Mouse (Mus musculus) heart, embryonic 14.5 days (tissue): ENCODE measurements around the gene Shb. TPM values are rescaled to one million over a fixed set of nuclear protein-coding genes. Genes with fewer than 3 reads are reported as not detected.
"Not testable (repeated sequence)": the region's sequence is repeated elsewhere in the genome, so short reads cannot be mapped to it uniquely, and the experiment has no call there.

ENCODE experiments used
- ATAC-seq: fragments of 200-750 bp; cut with Nextera tagmentation; 2 replicates; pipeline ENCODE4 v1.8.0; 2017; ENCODE audit warnings: low read depth, moderate TSS enrichment; ENCODE audit not compliant: insufficient number of reproducible peaks, insufficient read depth, low FRiP score
- H3K27ac ChIP-seq, 2 experiments: fragments of 200-500 bp in 1 of 2; fragments of 300-500 bp in 1 of 2; sonication (generic) in 1 of 2; replicated peaks in 1 of 2; 2 replicates each; pipeline ENCODE4 v1.5.1; 2012 to 2014; ENCODE audit warnings: low read depth in 2 of 2, low read length in 2 of 2, control low read depth in 1 of 2, mild to moderate bottlenecking in 1 of 2, mixed read lengths in 1 of 2; ENCODE audit not compliant: control insufficient read depth in 1 of 2, insufficient read depth in 1 of 2
- H3K27me3 ChIP-seq: fragments of 300-500 bp; sonication (generic); 2 replicates; pipeline ENCODE4 v1.6.1; 2014; ENCODE audit warnings: mild to moderate bottlenecking, low read length, control low read depth; ENCODE audit not compliant: control insufficient read depth, insufficient read depth
- H3K36me3 ChIP-seq: fragments of 300-500 bp; sonication (generic); 2 replicates; pipeline ENCODE4 v1.6.1; 2014; ENCODE audit warnings: mild to moderate bottlenecking, control low read depth, low read length, mixed read lengths; ENCODE audit not compliant: control insufficient read depth, insufficient read depth
- H3K4me1 ChIP-seq, 2 experiments: fragments of 200-500 bp in 1 of 2; fragments of 300-500 bp in 1 of 2; sonication (generic) in 1 of 2; 2 replicates each; pipeline ENCODE4 v1.6.1; 2012 to 2014; ENCODE audit warnings: low read length in 2 of 2, control low read depth in 1 of 2, mixed read lengths in 1 of 2; ENCODE audit not compliant: control insufficient read depth in 2 of 2, insufficient read depth in 2 of 2
- H3K4me2 ChIP-seq: fragments of 300-500 bp; sonication (generic); 2 replicates; pipeline ENCODE4 v1.6.1; 2014; ENCODE audit warnings: mild to moderate bottlenecking, low read length
- H3K4me3 ChIP-seq, 2 experiments: fragments of 200-500 bp in 1 of 2; fragments of 300-500 bp in 1 of 2; sonication (generic) in 1 of 2; 2 replicates each; pipeline ENCODE4 v1.5.1; 2012 to 2014; ENCODE audit warnings: low read length in 2 of 2, mild to moderate bottlenecking in 2 of 2, control low read depth in 1 of 2, low read depth in 1 of 2, moderate library complexity in 1 of 2; ENCODE audit not compliant: control insufficient read depth in 1 of 2, insufficient read depth in 1 of 2
- H3K9ac ChIP-seq: fragments of 300-500 bp; sonication (generic); 2 replicates; pipeline ENCODE4 v1.6.1; 2014; ENCODE audit warnings: mild to moderate bottlenecking, low read length
- H3K9me3 ChIP-seq: fragments of 300-500 bp; sonication (generic); 2 replicates; pipeline ENCODE4 v1.6.1; 2016; ENCODE audit warnings: low read length, control low read depth; ENCODE audit not compliant: control insufficient read depth
- WGBS: fragments of 180-500 bp; shearing (Covaris S2); extraction: QIAGEN DNeasy Blood & Tissue Kit; methylation state at CpG from one replicate; pipeline ENCODE4 v1.1.7; 2014; 5-methylcytosine and 5-hydroxymethylcytosine counted together
- polyA plus RNA-seq: library from polyadenylated mRNA; unstranded; fragments of >200 nt; fragmentation: Nextera tagmentation; extraction: Ambion mirVana; gene quantifications from 2 replicates; pipeline ENCODE4 v1.2.1, GENCODE M21; 2014

Shb gene
- polyA plus RNA-seq, 1 experiment from 2014 or later, result 19.0 TPM

DNA sequence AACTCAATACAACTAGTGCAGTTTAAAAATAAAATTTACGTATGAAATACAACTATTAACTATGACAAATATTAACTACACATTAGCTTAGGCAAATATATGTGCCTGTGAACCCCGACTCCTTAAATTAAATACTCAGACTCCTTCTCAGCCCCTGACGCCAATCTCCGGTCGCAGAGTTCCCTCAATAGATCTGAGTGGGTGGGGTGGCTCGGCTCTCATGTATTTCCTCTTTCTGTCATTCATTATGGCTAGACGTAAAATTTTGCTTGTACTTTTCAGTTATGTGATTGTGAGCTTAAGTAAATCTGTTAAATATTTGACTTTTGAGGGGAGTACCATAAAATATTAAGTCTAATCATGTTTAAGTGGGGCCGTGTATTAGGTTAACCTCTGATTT, 139.3 kb downstream of the Shb start:
- ATAC-seq, result no peak
- no peak overlapping the region for H3K4me2 ChIP-seq
- no peaks in the 10 kb centered on the region for H3K27me3 ChIP-seq
- WGBS, result 79% methylated on average over 8 of the region's 8 CpGs
- H3K36me3 ChIP-seq, result peaks cover 17% of the 10 kb centered on the region
- no peak overlapping the region for H3K27ac ChIP-seq
- no peaks in the 10 kb centered on the region for H3K9me3 ChIP-seq
- H3K9ac ChIP-seq, result no peak overlapping the region
- peaks cover 3 to 5% of the 10 kb centered on the region in 2 experiments; a peak in 1 of 4 replicates for H3K4me1 ChIP-seq
- no peak overlapping the region for H3K4me3 ChIP-seq

DNA sequence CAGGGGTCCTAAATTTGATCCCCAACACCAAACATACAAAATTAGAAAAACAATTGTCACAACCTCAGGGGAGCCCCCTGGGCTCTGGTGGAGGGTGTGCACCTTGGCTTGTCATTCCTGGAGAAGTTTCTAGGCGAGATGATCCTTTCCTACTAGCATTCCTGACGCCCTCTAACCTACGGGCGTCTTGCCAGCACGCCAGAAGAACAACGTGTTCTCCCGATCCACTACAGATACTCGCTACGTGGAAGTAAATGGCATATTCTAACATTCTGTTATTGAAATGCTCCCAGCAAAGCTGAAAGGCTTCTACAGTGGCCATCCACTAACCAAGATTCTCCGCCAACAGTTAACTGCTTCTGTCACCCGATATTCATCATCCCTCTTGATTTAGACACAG, 139.7 kb downstream of the Shb start:
- WGBS, result 52% methylated on average over 11 of the region's 11 CpGs
- no peak overlapping the region for H3K4me2 ChIP-seq
- H3K9ac ChIP-seq, result no peak overlapping the region
- no peaks in the 10 kb centered on the region for H3K9me3 ChIP-seq
- no peak overlapping the region for H3K27ac ChIP-seq
- peaks cover 13% of the 10 kb centered on the region for H3K36me3 ChIP-seq
- H3K4me3 ChIP-seq, result no peak overlapping the region
- no peaks in the 10 kb centered on the region for H3K27me3 ChIP-seq
- H3K4me1 ChIP-seq, result peaks cover 3 to 5% of the 10 kb centered on the region in 2 experiments; a peak in 1 of 4 replicates
- ATAC-seq, result no peak

DNA sequence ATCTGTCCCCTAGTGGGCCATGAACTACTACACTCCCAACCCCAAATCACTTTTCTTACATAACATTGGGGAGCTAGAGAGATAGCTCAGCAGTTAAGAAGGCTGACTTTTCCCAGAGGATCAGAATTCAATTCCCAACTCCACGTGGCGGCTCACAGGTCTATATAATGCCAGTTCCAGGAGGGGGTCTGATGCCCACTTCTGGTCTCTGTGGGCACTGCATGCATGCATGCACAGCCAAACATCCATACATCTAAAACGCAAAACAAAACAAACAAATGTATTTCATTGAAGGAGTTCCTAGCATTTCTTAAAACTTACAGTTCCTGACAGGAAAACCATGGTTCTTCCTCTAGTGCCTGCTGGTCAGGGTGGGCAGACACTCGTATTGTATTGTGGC, 140.2 kb downstream of the Shb start:
- Histone ChIP-seq H3K9ac (no peak overlapping the region), H3K27me3 (no peaks in the 10 kb centered on the region), H3K4me2 (no peak overlapping the region), H3K36me3 (peaks cover 8% of the 10 kb centered on the region), H3K9me3 (no peaks in the 10 kb centered on the region), H3K27ac (no peak overlapping the region), H3K4me1 (peaks cover 3 to 5% of the 10 kb centered on the region in 2 experiments; a peak in 1 of 4 replicates), H3K4me3 (no peak overlapping the region)
- 65% methylated on average over 4 of the region's 4 CpGs for WGBS
- ATAC-seq, result no peak

DNA sequence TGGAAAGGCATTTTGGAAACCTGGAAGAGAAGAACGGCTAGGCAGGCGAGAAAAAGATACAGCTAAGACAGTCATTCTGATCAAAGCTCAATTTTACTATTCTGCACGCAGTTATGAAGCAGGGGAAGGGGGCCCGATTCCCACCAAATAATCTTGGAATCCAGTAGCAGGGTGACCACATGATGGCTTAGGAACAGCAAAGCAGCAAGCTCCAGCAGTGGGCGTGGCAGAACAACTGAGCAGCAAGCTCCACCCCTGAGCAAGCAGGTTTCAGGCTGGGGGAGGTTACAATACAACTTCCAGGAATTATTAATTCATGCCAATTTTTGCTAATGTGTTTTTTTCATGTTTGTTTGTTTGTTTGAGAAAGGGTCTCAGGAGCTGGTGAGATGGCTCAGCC, 145.0 kb downstream of the Shb start:
- not testable (repeated sequence) for H3K27ac ChIP-seq, H3K27me3 ChIP-seq, H3K4me1 ChIP-seq, H3K4me2 ChIP-seq, ATAC-seq, H3K4me3 ChIP-seq, H3K36me3 ChIP-seq, H3K9ac ChIP-seq, H3K9me3 ChIP-seq
- 87% methylated on average over 5 of the region's 5 CpGs for WGBS

DNA sequence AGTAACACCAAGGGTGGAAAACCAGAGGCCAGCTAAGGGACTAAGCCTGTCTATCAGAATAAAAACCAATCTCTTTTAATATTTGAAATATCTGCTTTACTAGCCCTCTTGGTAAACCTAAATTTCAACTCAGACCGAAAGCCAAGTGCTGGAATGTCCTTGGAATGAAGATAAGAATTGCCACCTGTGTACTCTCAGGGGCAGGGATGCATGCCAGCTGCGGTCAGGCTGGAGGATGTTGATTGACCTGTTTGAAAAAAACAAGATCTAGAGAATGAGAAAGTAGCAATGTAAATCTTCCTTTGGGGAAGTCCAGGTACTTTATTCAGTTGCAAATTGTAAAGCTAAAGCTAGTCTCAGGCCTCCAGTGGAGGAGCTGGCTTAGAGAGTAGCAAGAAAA, 150.1 kb downstream of the Shb start:
- not testable (repeated sequence) for H3K27ac ChIP-seq, H3K4me1 ChIP-seq, ATAC-seq, H3K4me3 ChIP-seq, H3K27me3 ChIP-seq, H3K9ac ChIP-seq, H3K4me2 ChIP-seq, H3K9me3 ChIP-seq
- H3K36me3 ChIP-seq, result peaks cover 11% of the 10 kb centered on the region
- WGBS, result 34% methylated on average over 2 of the region's 2 CpGs

DNA sequence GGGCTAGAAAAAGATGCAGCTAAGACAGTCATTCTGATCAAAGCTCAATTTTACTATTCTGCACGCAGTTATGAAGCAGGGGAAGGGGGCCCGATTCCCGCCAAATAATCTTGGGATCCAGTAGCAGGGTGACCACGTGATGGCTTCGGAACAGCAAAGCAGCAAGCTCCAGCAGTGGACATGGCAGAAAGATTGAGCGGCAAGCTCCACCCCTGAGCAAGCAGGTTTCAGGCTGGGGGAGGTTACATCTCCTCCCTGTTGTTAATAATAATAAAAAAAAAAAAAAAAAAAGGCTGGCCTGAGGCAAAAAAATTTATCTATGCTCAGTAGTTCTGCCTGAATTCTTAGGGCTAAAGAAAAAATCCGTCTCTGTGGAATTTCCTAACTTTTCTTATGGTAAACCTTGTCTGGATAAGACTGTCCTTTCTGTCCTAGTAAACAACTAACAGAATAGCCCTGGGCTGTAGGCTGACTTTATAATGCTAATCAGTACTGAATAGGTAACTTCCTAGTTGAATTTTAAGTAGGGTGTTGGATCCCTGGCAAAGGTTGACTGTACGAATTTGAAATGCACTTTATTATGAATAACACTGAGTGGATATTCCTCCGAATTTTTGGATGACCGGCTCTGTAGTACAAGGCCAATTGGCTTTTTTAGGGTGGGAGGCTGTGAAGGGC, 151.2 kb downstream of the Shb start:
- not testable (repeated sequence) for H3K4me1 ChIP-seq

DNA sequence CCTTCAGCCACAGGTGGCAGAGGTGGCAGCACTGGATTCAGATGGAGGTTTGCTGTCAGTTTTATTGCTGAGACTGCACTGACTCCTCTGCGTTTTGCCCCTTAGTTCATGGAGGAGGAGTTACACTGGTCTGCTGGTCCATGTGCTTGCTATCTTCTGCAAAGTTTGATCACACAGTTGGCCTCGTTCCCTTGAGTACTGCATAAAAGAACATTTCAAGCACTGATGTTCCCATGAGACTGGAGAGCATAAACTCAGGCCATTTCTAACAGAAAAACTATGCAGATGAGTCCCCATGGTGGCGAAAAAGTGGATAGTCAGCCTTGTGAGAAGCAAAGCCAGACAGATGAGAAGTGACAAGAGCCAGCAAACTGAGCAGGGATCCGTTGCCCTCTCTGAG, 155.7 kb downstream of the Shb start:
- ATAC-seq, result no peak
- Histone ChIP-seq H3K27me3 (no peaks in the 10 kb centered on the region), H3K9me3 (no peaks in the 10 kb centered on the region), H3K9ac (no peak overlapping the region), H3K4me1 (no peaks in the 10 kb centered on the region), H3K4me2 (no peak overlapping the region), H3K27ac (no peak overlapping the region), H3K4me3 (no peak overlapping the region), H3K36me3 (peaks cover 65% of the 10 kb centered on the region)
- 82% methylated on average over 4 of the region's 4 CpGs for WGBS

More for the DNA sequence above, 151.2 kb downstream of the Shb start:
- not testable (repeated sequence) for H3K4me2 ChIP-seq, H3K27ac ChIP-seq, H3K27me3 ChIP-seq, ATAC-seq, H3K4me3 ChIP-seq, H3K9ac ChIP-seq, H3K9me3 ChIP-seq
- peaks cover 21% of the 10 kb centered on the region for H3K36me3 ChIP-seq
- 84% methylated on average over 10 of the region's 10 CpGs for WGBS

DNA sequence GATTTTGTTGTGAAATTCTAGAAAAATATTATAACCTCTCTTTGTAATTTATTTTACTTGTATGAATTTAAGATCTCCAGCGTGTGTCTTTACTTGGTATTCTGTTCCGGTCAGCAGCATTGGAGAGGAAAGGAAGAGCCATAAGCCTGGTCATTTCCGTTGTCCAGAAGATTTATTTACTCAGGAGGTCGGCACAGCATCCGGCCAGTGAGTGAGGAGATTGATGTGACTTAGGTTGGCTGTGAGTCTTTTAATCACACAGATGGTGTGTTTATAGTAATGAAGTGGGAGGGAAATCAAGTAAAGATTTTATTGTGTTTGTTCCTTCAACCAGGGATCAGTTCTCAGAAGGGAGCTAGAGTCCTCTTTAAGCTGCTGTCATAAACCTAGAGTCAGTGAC, 157.4 kb downstream of the Shb start:
- H3K9ac ChIP-seq, result no peak overlapping the region
- H3K27me3 ChIP-seq, result no peaks in the 10 kb centered on the region
- no peak for ATAC-seq
- no peaks in the 10 kb centered on the region for H3K4me1 ChIP-seq
- H3K9me3 ChIP-seq, result no peaks in the 10 kb centered on the region
- no peak overlapping the region for H3K27ac ChIP-seq
- peaks cover 79% of the 10 kb centered on the region for H3K36me3 ChIP-seq
- H3K4me3 ChIP-seq, result no peak overlapping the region
- WGBS, result 82% methylated on average over 5 of the region's 5 CpGs
- no peak overlapping the region for H3K4me2 ChIP-seq
